Mouse (Mus musculus) adrenal gland, postnatal 14 days (tissue): ENCODE measurements around the gene Ntrk2. TPM values are rescaled to one million over a fixed set of nuclear protein-coding genes. Genes with fewer than 3 reads are reported as not detected.

Source experiments
- total RNA-seq: library from RNA; stranded (reverse); gene quantifications from 2 replicates; pipeline ENCODE4 v1.2.3, GENCODE M21; 2021

The Ntrk2 gene
- total RNA-seq, 1 experiment from 2014 or later, result 29.3 TPM

Other genes starting within 250 kb of the Ntrk2 start
- gene Slc28a3, start 195.7 kb upstream of the Ntrk2 start, total RNA-seq, result not detected in 2 replicates